Mouse (Mus musculus) C2C12 (cell line): Measurements from ENCODE around the gene Plcb4.
"Not testable (repeated sequence)": the region's sequence is repeated elsewhere in the genome, so short reads cannot be mapped to it uniquely, and the experiment has no call there.

ENCODE experiments used
- CEBPB ChIP-seq: IDR thresholded peaks from one replicate; pipeline ENCODE4 v1.6.1; 2011; ENCODE audit warnings: low read depth, mild to moderate bottlenecking, control low read depth, moderate library complexity
- CTCF ChIP-seq: IDR thresholded peaks from one replicate; pipeline ENCODE4 v1.5.1; 2011; ENCODE audit not compliant: control insufficient read depth, insufficient read depth, insufficient read length
- FOSL1 ChIP-seq: IDR thresholded peaks from one replicate; pipeline ENCODE4 v1.8.0; 2011; ENCODE audit warnings: mild to moderate bottlenecking, low read length; ENCODE audit not compliant: poor library complexity, insufficient read depth, severe bottlenecking
- MAX ChIP-seq: IDR thresholded peaks from one replicate; pipeline ENCODE4 v1.6.1; 2011; ENCODE audit warnings: mild to moderate bottlenecking, control low read depth
- USF1 ChIP-seq: IDR thresholded peaks from one replicate; pipeline ENCODE4 v1.6.1; 2011; ENCODE audit warnings: low read depth, mild to moderate bottlenecking, control low read depth, moderate library complexity

GRCm38 (mm10) chr2:135990686-135991085, 331.9 kb downstream of the Plcb4 start:
- TF ChIP-seq CTCF, USF1, FOSL1, MAX, CEBPB: not testable (repeated sequence)
